Mouse (Mus musculus) embryo, embryonic 11 days (tissue): ENCODE measurements at regions not wholly inside any gene's neighbourhood (a gene's known extent, or its start where the extent isn't known, plus 50 kb on each side); places are given as distances from the start of the nearest gene placed in this dataset.
A peak's percentile ranks its signal among the peaks of the same experiment; 100 is the strongest.

Experiments
- DNase-seq: peaks from one replicate; pipeline ENCODE4 v3.0.0-alpha.2; 2015

GRCm38 (mm10) chr17:94165305-94165860 lies 584.4 kb downstream of the Mettl4 start:
- no peak for DNase-seq

- DNase-seq: no peak
These were observed 605.5 kb downstream of the Mettl4 start for GRCm38 (mm10) chr17:94144298-94144697.

- DNase-seq: no peak
These were observed 616.6 kb downstream of the Mettl4 start for GRCm38 (mm10) chr17:94133201-94133600.

GRCm38 (mm10) chr17:94093984-94094660 lies 655.7 kb downstream of the Mettl4 start:
- DNase-seq: peak; percentile 70

- no peak for DNase-seq
These were observed 695.3 kb downstream of the Mettl4 start for GRCm38 (mm10) chr17:94054436-94055060.

- no peak for DNase-seq
These were observed 701.3 kb downstream of the Mettl4 start for GRCm38 (mm10) chr17:94048475-94048874.

GRCm38 (mm10) chr17:94038221-94038620 lies 711.6 kb downstream of the Mettl4 start:
- no peak for DNase-seq

GRCm38 (mm10) chr17:94012386-94012785 lies 737.4 kb downstream of the Mettl4 start:
- no peak for DNase-seq

- DNase-seq: no peak
These were observed 747.7 kb downstream of the Mettl4 start for GRCm38 (mm10) chr17:94002095-94002494.

GRCm38 (mm10) chr17:94001515-94001914 lies 748.3 kb downstream of the Mettl4 start:
- DNase-seq: no peak

- no peak for DNase-seq
These were observed 762.9 kb downstream of the Mettl4 start for GRCm38 (mm10) chr17:93986932-93987331.
